Mouse (Mus musculus): ENCODE data around the gene Slc7a1. TPM values are rescaled to one million over a fixed set of nuclear protein-coding genes. Genes with fewer than 3 reads are reported as not detected.

The Slc7a1 gene
- polyA plus RNA-seq, 1 experiment from 2014 or later, result 23.0 TPM

- Histone ChIP-seq H3K9me3 (ENCODE audit: control insufficient read depth, low read length) (no peaks in the 10 kb centered on the region), H3K27me3 (ENCODE audit: control insufficient read depth, insufficient read depth, low read length) (no peaks in the 10 kb centered on the region), H3K4me1 (ENCODE audit: control insufficient read depth in 2 of 2, insufficient read depth in 2 of 2, low read length in 2 of 2) (peaks cover 26% of the 10 kb centered on the region in 2 experiments), H3K4me2 (ENCODE audit: low read length) (no peak overlapping the region), H3K4me3 (ENCODE audit: control insufficient read depth in 1 of 2, insufficient read depth in 1 of 2, low read depth in 1 of 2, low read length in 2 of 2) (no peak overlapping the region), H3K27ac (replicated peaks in 1 of 2; ENCODE audit: control insufficient read depth in 1 of 2, insufficient read depth in 1 of 2, low read depth in 2 of 2, low read length in 2 of 2) (peak overlapping the region in 1 of 2 experiments; percentile 27; a peak in 1 of 4 replicates), H3K9ac (ENCODE audit: low read length) (no peak overlapping the region), H3K36me3 (ENCODE audit: control insufficient read depth, insufficient read depth, low read length) (no peaks in the 10 kb centered on the region)
- WGBS, result 60% methylated on average over 14 of the region's 14 CpGs
- no peak for ATAC-seq (ENCODE audit: insufficient number of reproducible peaks, insufficient read depth, low FRiP score, low read depth)
Measured at GRCm38 (mm10) chr5:148383841-148384500, 15.7 kb downstream of the Slc7a1 start.

GRCm38 (mm10) chr5:148381083-148381482 is 18.6 kb downstream of the Slc7a1 start:
- Histone ChIP-seq H3K27me3 (ENCODE audit: control insufficient read depth, insufficient read depth, low read length) (no peaks in the 10 kb centered on the region), H3K9me3 (ENCODE audit: control insufficient read depth, low read length) (peaks cover 3% of the 10 kb centered on the region), H3K4me3 (ENCODE audit: control insufficient read depth in 1 of 2, insufficient read depth in 1 of 2, low read depth in 1 of 2, low read length in 2 of 2) (no peak overlapping the region), H3K4me1 (ENCODE audit: control insufficient read depth in 2 of 2, insufficient read depth in 2 of 2, low read length in 2 of 2) (peaks cover 18 to 20% of the 10 kb centered on the region in 2 experiments), H3K36me3 (ENCODE audit: control insufficient read depth, insufficient read depth, low read length) (0 out of 2 replicates have a peak, but pooled peaks cover 3% of the 10 kb centered on the region), H3K4me2 (ENCODE audit: low read length) (no peak overlapping the region), H3K27ac (replicated peaks in 1 of 2; ENCODE audit: control insufficient read depth in 1 of 2, insufficient read depth in 1 of 2, low read depth in 2 of 2, low read length in 2 of 2) (no peak overlapping the region), H3K9ac (ENCODE audit: low read length) (no peak overlapping the region)
- no peak for ATAC-seq (ENCODE audit: insufficient number of reproducible peaks, insufficient read depth, low FRiP score, low read depth)
- WGBS, result 82% methylated on average over 8 of the region's 8 CpGs

GRCm38 (mm10) chr5:148380246-148380504 is 19.5 kb downstream of the Slc7a1 start:
- peaks cover 15 to 17% of the 10 kb centered on the region in 2 experiments for H3K4me1 ChIP-seq (ENCODE audit: control insufficient read depth in 2 of 2, insufficient read depth in 2 of 2, low read length in 2 of 2)
- no peak for ATAC-seq (ENCODE audit: insufficient number of reproducible peaks, insufficient read depth, low FRiP score, low read depth)
- no peak overlapping the region for H3K4me2 ChIP-seq (ENCODE audit: low read length)
- H3K27ac ChIP-seq (replicated peaks in 1 of 2; ENCODE audit: control insufficient read depth in 1 of 2, insufficient read depth in 1 of 2, low read depth in 2 of 2, low read length in 2 of 2), result no peak overlapping the region
- 94% methylated on average over 6 of the region's 6 CpGs for WGBS
- peaks cover 7% of the 10 kb centered on the region for H3K9me3 ChIP-seq (ENCODE audit: control insufficient read depth, low read length)
- H3K36me3 ChIP-seq (ENCODE audit: control insufficient read depth, insufficient read depth, low read length), result 0 out of 2 replicates have a peak, but pooled peaks cover 9% of the 10 kb centered on the region
- H3K4me3 ChIP-seq (ENCODE audit: control insufficient read depth in 1 of 2, insufficient read depth in 1 of 2, low read depth in 1 of 2, low read length in 2 of 2), result no peak overlapping the region
- no peak overlapping the region for H3K9ac ChIP-seq (ENCODE audit: low read length)
- H3K27me3 ChIP-seq (ENCODE audit: control insufficient read depth, insufficient read depth, low read length), result no peaks in the 10 kb centered on the region

DNA sequence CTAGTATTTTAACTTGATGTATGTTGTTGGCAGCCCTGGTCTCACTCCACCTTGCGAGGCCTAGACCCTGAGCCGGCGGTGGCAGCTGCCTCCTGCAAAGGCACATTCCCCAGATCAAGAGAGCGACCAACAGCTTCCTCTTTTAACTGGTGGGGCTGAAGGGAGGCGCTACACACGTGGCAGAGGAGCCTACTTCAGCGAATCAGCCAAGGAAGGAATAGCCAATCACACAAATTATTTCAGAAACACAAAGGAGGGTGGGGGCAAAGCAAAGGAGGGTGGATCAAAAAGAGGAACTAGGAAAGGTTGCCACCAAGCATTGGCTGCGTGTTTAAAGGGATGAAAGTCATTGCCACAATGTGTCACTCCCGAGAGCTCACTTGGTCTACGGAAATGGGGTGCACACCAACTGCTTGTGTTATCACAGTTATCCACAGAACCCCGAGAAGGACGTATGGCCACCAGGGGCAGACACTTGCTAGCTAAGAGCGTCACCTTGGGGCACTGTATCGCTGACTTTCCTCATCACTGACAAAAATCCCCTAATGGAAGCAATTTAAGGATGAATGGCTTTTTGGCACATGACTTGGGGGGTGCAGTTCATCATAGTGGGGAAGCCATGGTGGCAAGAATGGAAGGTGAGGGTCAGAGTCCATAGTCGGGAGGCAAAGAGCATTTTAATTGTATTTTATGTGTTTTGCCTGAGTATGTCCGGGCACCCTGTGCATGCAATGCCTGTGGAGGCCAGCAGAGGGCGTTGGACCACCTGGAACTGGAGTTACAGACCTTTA is 20.1 kb downstream of the Slc7a1 start:
- Histone ChIP-seq H3K36me3 (ENCODE audit: control insufficient read depth, insufficient read depth, low read length) (0 out of 2 replicates have a peak, but pooled peaks cover 9% of the 10 kb centered on the region), H3K9me3 (ENCODE audit: control insufficient read depth, low read length) (peaks cover 7% of the 10 kb centered on the region), H3K9ac (ENCODE audit: low read length) (no peak overlapping the region), H3K4me3 (ENCODE audit: control insufficient read depth in 1 of 2, insufficient read depth in 1 of 2, low read depth in 1 of 2, low read length in 2 of 2) (no peak overlapping the region), H3K27ac (replicated peaks in 1 of 2; ENCODE audit: control insufficient read depth in 1 of 2, insufficient read depth in 1 of 2, low read depth in 2 of 2, low read length in 2 of 2) (no peak overlapping the region), H3K4me1 (ENCODE audit: control insufficient read depth in 2 of 2, insufficient read depth in 2 of 2, low read length in 2 of 2) (peaks cover 10 to 12% of the 10 kb centered on the region in 2 experiments), H3K4me2 (ENCODE audit: low read length) (no peak overlapping the region), H3K27me3 (ENCODE audit: control insufficient read depth, insufficient read depth, low read length) (no peaks in the 10 kb centered on the region)
- 84% methylated on average over 17 of the region's 17 CpGs for WGBS
- no peak for ATAC-seq (ENCODE audit: insufficient number of reproducible peaks, insufficient read depth, low FRiP score, low read depth)

GRCm38 (mm10) chr5:148378707-148379106 is 21.0 kb downstream of the Slc7a1 start:
- no peaks in the 10 kb centered on the region for H3K27me3 ChIP-seq (ENCODE audit: control insufficient read depth, insufficient read depth, low read length)
- ATAC-seq (ENCODE audit: insufficient number of reproducible peaks, insufficient read depth, low FRiP score, low read depth), result no peak
- no peak overlapping the region for H3K27ac ChIP-seq (replicated peaks in 1 of 2; ENCODE audit: control insufficient read depth in 1 of 2, insufficient read depth in 1 of 2, low read depth in 2 of 2, low read length in 2 of 2)
- H3K4me1 ChIP-seq (ENCODE audit: control insufficient read depth in 2 of 2, insufficient read depth in 2 of 2, low read length in 2 of 2), result peaks cover under 1 to 6% of the 10 kb centered on the region in 2 experiments
- H3K4me2 ChIP-seq (ENCODE audit: low read length), result no peak overlapping the region
- peaks cover 7% of the 10 kb centered on the region for H3K9me3 ChIP-seq (ENCODE audit: control insufficient read depth, low read length)
- H3K9ac ChIP-seq (ENCODE audit: low read length), result no peak overlapping the region
- 0 out of 2 replicates have a peak, but pooled peaks cover 9% of the 10 kb centered on the region for H3K36me3 ChIP-seq (ENCODE audit: control insufficient read depth, insufficient read depth, low read length)
- no peak overlapping the region for H3K4me3 ChIP-seq (ENCODE audit: control insufficient read depth in 1 of 2, insufficient read depth in 1 of 2, low read depth in 1 of 2, low read length in 2 of 2)
- WGBS, result 90% methylated on average over 3 of the region's 3 CpGs

- Histone ChIP-seq H3K27ac (replicated peaks in 1 of 2; ENCODE audit: control insufficient read depth in 1 of 2, insufficient read depth in 1 of 2, low read depth in 2 of 2, low read length in 2 of 2) (no peak overlapping the region), H3K4me1 (ENCODE audit: control insufficient read depth in 2 of 2, insufficient read depth in 2 of 2, low read length in 2 of 2) (peaks cover 0 to 3% of the 10 kb centered on the region in 2 experiments; a peak in 1 of 4 replicates), H3K36me3 (ENCODE audit: control insufficient read depth, insufficient read depth, low read length) (0 out of 2 replicates have a peak, but pooled peaks cover 9% of the 10 kb centered on the region), H3K4me2 (ENCODE audit: low read length) (no peak overlapping the region), H3K9ac (ENCODE audit: low read length) (no peak overlapping the region), H3K27me3 (ENCODE audit: control insufficient read depth, insufficient read depth, low read length) (no peaks in the 10 kb centered on the region), H3K4me3 (ENCODE audit: control insufficient read depth in 1 of 2, insufficient read depth in 1 of 2, low read depth in 1 of 2, low read length in 2 of 2) (no peak overlapping the region), H3K9me3 (ENCODE audit: control insufficient read depth, low read length) (peaks cover 7% of the 10 kb centered on the region)
- 89% methylated on average over 4 of the region's 4 CpGs for WGBS
- ATAC-seq (ENCODE audit: insufficient number of reproducible peaks, insufficient read depth, low FRiP score, low read depth), result no peak
Measured at GRCm38 (mm10) chr5:148378232-148378508, 21.5 kb downstream of the Slc7a1 start.

DNA sequence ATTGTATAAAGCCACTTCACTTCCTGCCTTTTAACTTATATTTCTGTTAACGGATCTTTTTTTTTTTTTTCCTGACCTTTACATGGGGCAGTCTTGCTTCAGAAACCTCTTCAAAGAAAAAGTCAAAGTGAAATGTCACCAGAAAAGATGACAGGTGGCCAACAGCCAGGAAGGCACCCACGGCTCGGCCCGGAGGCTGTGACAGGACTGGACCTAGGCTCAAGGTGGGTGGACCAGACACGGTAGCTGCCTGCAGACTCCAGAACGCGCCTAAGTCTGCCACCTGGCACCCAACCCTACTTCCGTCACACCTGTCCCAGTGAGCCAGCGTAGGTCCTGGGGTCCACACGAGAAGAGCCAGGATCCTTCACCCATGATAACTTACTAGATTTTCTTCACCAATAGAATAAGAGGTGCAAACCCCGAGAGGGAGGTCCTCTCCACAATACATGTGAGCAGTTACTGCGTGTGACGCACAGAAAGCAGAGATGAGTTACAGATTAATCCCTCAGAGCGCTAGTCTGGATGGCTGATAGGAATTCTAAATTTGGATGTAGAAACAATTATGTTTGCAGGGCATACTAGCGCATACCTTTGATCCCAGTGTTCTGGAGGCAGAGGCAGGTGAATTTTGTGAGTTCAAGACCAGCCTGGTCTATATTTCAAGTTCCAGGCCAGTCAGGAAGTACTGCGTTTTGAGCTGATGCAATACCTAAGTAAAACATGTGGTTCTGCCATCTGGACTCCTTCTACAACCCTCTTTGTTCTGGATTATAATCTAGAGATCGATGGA is 22.1 kb downstream of the Slc7a1 start:
- WGBS, result 87% methylated on average over 17 of the region's 17 CpGs
- no peak overlapping the region for H3K27ac ChIP-seq (replicated peaks in 1 of 2; ENCODE audit: control insufficient read depth in 1 of 2, insufficient read depth in 1 of 2, low read depth in 2 of 2, low read length in 2 of 2)
- H3K9ac ChIP-seq (ENCODE audit: low read length), result no peak overlapping the region
- no peak overlapping the region for H3K4me2 ChIP-seq (ENCODE audit: low read length)
- H3K4me1 ChIP-seq (ENCODE audit: control insufficient read depth in 2 of 2, insufficient read depth in 2 of 2, low read length in 2 of 2), result peaks cover under 1 to 4% of the 10 kb centered on the region in 2 experiments; a peak in 1 of 4 replicates
- no peak overlapping the region for H3K4me3 ChIP-seq (ENCODE audit: control insufficient read depth in 1 of 2, insufficient read depth in 1 of 2, low read depth in 1 of 2, low read length in 2 of 2)
- no peak for ATAC-seq (ENCODE audit: insufficient number of reproducible peaks, insufficient read depth, low FRiP score, low read depth)
- peaks cover 7% of the 10 kb centered on the region for H3K9me3 ChIP-seq (ENCODE audit: control insufficient read depth, low read length)
- no peaks in the 10 kb centered on the region for H3K27me3 ChIP-seq (ENCODE audit: control insufficient read depth, insufficient read depth, low read length)
- H3K36me3 ChIP-seq (ENCODE audit: control insufficient read depth, insufficient read depth, low read length), result 0 out of 2 replicates have a peak, but pooled peaks cover 9% of the 10 kb centered on the region

Measured in heart, embryonic 14.5 days (tissue).